Mouse (Mus musculus) lung, postnatal 0 days (tissue): ENCODE results near the gene Alg9. TPM values are rescaled to one million over a fixed set of nuclear protein-coding genes. Genes with fewer than 3 reads are reported as not detected.

Experiments used
- ATAC-seq: fragments of 200-750 bp; cut with Nextera tagmentation; 2 replicates; pipeline ENCODE4 v1.8.0; 2017; ENCODE audit warnings: moderate library complexity
- DNase-seq: peaks from one replicate; pipeline ENCODE4 v3.0.0-alpha.2; 2016; ENCODE audit warnings: low spot score
- H3K27ac ChIP-seq: fragments of 300-500 bp; sonication (generic); 2 replicates; pipeline ENCODE4 v1.5.1; 2014; ENCODE audit warnings: antibody characterized with exemption, mild to moderate bottlenecking, low read length, mixed read lengths
- H3K27me3 ChIP-seq: fragments of 300-500 bp; sonication (generic); replicated peaks from 2 replicates; pipeline ENCODE4 v1.6.1; 2014; ENCODE audit warnings: low read length, mixed read lengths; ENCODE audit not compliant: insufficient read depth
- H3K36me3 ChIP-seq: fragments of 300-500 bp; sonication (generic); 2 replicates; pipeline ENCODE4 v1.6.1; 2014; ENCODE audit warnings: low read length, mixed read lengths; ENCODE audit not compliant: insufficient read depth
- H3K4me1 ChIP-seq: fragments of 300-500 bp; sonication (generic); 2 replicates; pipeline ENCODE4 v1.6.1; 2014; ENCODE audit warnings: antibody characterized with exemption, low read depth, low read length, mixed read lengths; ENCODE audit not compliant: insufficient read depth
- H3K4me2 ChIP-seq: fragments of 300-500 bp; sonication (generic); replicated peaks from 2 replicates; pipeline ENCODE4 v1.6.1; 2014; ENCODE audit warnings: low read depth, mild to moderate bottlenecking, low read length, moderate library complexity, mixed read lengths
- H3K4me3 ChIP-seq: fragments of 300-500 bp; sonication (generic); 2 replicates; pipeline ENCODE4 v1.5.1; 2014; ENCODE audit warnings: low read depth, low read length
- H3K9ac ChIP-seq: fragments of 300-500 bp; sonication (generic); replicated peaks from 2 replicates; pipeline ENCODE4 v1.6.1; 2014; ENCODE audit warnings: low read depth, mild to moderate bottlenecking
- H3K9me3 ChIP-seq: fragments of 300-500 bp; sonication (generic); 2 replicates; pipeline ENCODE4 v1.6.1; 2016; ENCODE audit warnings: low read length, mixed read lengths
- CTCF ChIP-seq: IDR thresholded peaks from 2 replicates; pipeline ENCODE4 v1.5.1; 2016; ENCODE audit warnings: antibody characterized with exemption, mild to moderate bottlenecking
- EP300 ChIP-seq: IDR thresholded peaks from 2 replicates; pipeline ENCODE4 v1.6.1; 2016; ENCODE audit warnings: antibody characterized with exemption, mild to moderate bottlenecking, control low read depth
- WGBS: fragments of 180-500 bp; shearing (Covaris S2); extraction: QIAGEN DNeasy Blood & Tissue Kit; methylation state at CpG from one replicate; pipeline ENCODE4 v1.1.7; 2014; 5-methylcytosine and 5-hydroxymethylcytosine counted together
- polyA plus RNA-seq: library from polyadenylated mRNA; unstranded; fragments of >200 nt; fragmentation: Nextera tagmentation; extraction: Ambion mirVana; gene quantifications from 2 replicates; pipeline ENCODE4 v1.2.1, GENCODE M21; 2015

Alg9 gene
- polyA plus RNA-seq, 1 experiment from 2014 or later, result 17.9 TPM

- no peak for ATAC-seq
- Histone ChIP-seq H3K4me3 (no peak overlapping the region), H3K4me1 (no peaks in the 10 kb centered on the region), H3K36me3 (peaks cover 16% of the 10 kb centered on the region), H3K4me2 (no peak overlapping the region), H3K27ac (no peak overlapping the region), H3K27me3 (no peaks in the 10 kb centered on the region), H3K9me3 (no peaks in the 10 kb centered on the region), H3K9ac (no peak overlapping the region)
- WGBS, result 89% methylated on average over 7 of the region's 7 CpGs
- DNase-seq, result no peak
- no peak for TF ChIP-seq EP300
- TF ChIP-seq CTCF, result no peak
These were observed 36.4 kb downstream of the Alg9 start for GRCm38 (mm10) chr9:50811187-50811586.

GRCm38 (mm10) chr9:50811746-50812145 lies 36.9 kb downstream of the Alg9 start:
- H3K4me1 ChIP-seq, result no peaks in the 10 kb centered on the region
- H3K4me2 ChIP-seq, result no peak overlapping the region
- H3K27ac ChIP-seq, result no peak overlapping the region
- no peak overlapping the region for H3K9ac ChIP-seq
- WGBS, result 80% methylated on average over 2 of the region's 2 CpGs
- no peak for TF ChIP-seq EP300
- peaks cover 16% of the 10 kb centered on the region for H3K36me3 ChIP-seq
- H3K27me3 ChIP-seq, result no peaks in the 10 kb centered on the region
- ATAC-seq (no peak), DNase-seq (no peak)
- no peaks in the 10 kb centered on the region for H3K9me3 ChIP-seq
- no peak overlapping the region for H3K4me3 ChIP-seq

GRCm38 (mm10) chr9:50813796-50814195 lies 39.0 kb downstream of the Alg9 start:
- 0 out of 2 replicates have a peak, but pooled peaks cover 15% of the 10 kb centered on the region for H3K36me3 ChIP-seq

GRCm38 (mm10) chr9:50815666-50816065 lies 40.8 kb downstream of the Alg9 start:
- Histone ChIP-seq H3K27ac (no peak overlapping the region), H3K4me2 (no peak overlapping the region), H3K36me3 (0 out of 2 replicates have a peak, but pooled peaks cover 11% of the 10 kb centered on the region), H3K9me3 (no peaks in the 10 kb centered on the region), H3K9ac (no peak overlapping the region), H3K4me3 (no peak overlapping the region), H3K27me3 (no peaks in the 10 kb centered on the region), H3K4me1 (no peaks in the 10 kb centered on the region)
- TF ChIP-seq EP300 (no peak), CTCF (no peak)
- WGBS, result 96% methylated on average over 4 of the region's 4 CpGs
- no peak for DNase-seq
- ATAC-seq, result no peak

More at GRCm38 (mm10) chr9:50813796-50814195, 39.0 kb downstream of the Alg9 start:
- H3K4me1 ChIP-seq, result no peaks in the 10 kb centered on the region
- no peak overlapping the region for H3K4me2 ChIP-seq
- TF ChIP-seq EP300 (no peak), CTCF (no peak)
- ATAC-seq, result no peak
- no peaks in the 10 kb centered on the region for H3K27me3 ChIP-seq
- H3K9me3 ChIP-seq, result no peaks in the 10 kb centered on the region
- H3K27ac ChIP-seq, result no peak overlapping the region
- no peak overlapping the region for H3K9ac ChIP-seq
- H3K4me3 ChIP-seq, result no peak overlapping the region
- WGBS, result 97% methylated on average over 5 of the region's 5 CpGs
- no peak for DNase-seq

- ATAC-seq, result no peak
These were observed 41.7 kb downstream of the Alg9 start for GRCm38 (mm10) chr9:50816512-50816911.

GRCm38 (mm10) chr9:50818050-50818449 lies 43.2 kb downstream of the Alg9 start:
- 48% methylated on average over 6 of the region's 6 CpGs for WGBS
- Histone ChIP-seq H3K4me1 (no peaks in the 10 kb centered on the region), H3K27ac (no peak overlapping the region), H3K36me3 (0 out of 2 replicates have a peak, but pooled peaks cover 11% of the 10 kb centered on the region), H3K27me3 (no peaks in the 10 kb centered on the region), H3K4me3 (no peak overlapping the region), H3K4me2 (no peak overlapping the region), H3K9ac (no peak overlapping the region), H3K9me3 (no peaks in the 10 kb centered on the region)
- peak; percentile 59 for ATAC-seq
- TF ChIP-seq EP300 (no peak), CTCF (no peak)
- peak; percentile 74 for DNase-seq

More at GRCm38 (mm10) chr9:50816512-50816911, 41.7 kb downstream of the Alg9 start:
- no peaks in the 10 kb centered on the region for H3K9me3 ChIP-seq
- no peak for DNase-seq
- no peak overlapping the region for H3K4me2 ChIP-seq
- TF ChIP-seq EP300 (no peak), CTCF (no peak)
- WGBS, result 97% methylated on average over 1 of the region's 1 CpGs
- H3K9ac ChIP-seq, result no peak overlapping the region
- H3K27ac ChIP-seq, result no peak overlapping the region
- 0 out of 2 replicates have a peak, but pooled peaks cover 11% of the 10 kb centered on the region for H3K36me3 ChIP-seq
- H3K27me3 ChIP-seq, result no peaks in the 10 kb centered on the region
- H3K4me1 ChIP-seq, result no peaks in the 10 kb centered on the region
- no peak overlapping the region for H3K4me3 ChIP-seq

DNA sequence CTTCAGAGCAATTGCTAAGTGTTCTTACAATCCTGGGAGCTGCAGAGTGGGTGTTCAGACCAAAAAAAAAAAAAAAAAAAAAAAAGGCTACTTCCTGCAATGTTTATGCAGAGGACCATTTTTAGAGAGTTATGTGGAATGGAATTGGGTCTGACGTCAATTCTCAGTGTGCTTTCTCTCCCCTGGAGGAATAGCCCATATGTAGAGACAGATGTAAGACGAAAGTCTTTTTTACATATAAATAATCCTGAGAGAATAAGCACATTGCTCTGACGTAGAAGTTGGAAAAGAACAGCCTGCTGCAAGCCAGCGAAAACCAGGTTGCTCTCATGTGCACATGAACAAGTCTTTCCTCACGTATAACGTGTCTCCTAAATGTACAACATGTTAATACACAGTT lies 44.9 kb downstream of the Alg9 start:
- TF ChIP-seq EP300, result no peak
- no peak for TF ChIP-seq CTCF
- Histone ChIP-seq H3K27me3 (no peaks in the 10 kb centered on the region), H3K4me2 (no peak overlapping the region), H3K9ac (no peak overlapping the region), H3K4me1 (no peaks in the 10 kb centered on the region), H3K4me3 (no peak overlapping the region), H3K27ac (no peak overlapping the region), H3K36me3 (0 out of 2 replicates have a peak, but pooled peaks cover 3% of the 10 kb centered on the region), H3K9me3 (no peaks in the 10 kb centered on the region)
- no peak for ATAC-seq
- 87% methylated on average over 6 of the region's 6 CpGs for WGBS
- no peak for DNase-seq
